Mouse (Mus musculus) neural tube, embryonic 12.5 days (tissue): ENCODE results near the gene Nup205. TPM values are rescaled to one million over a fixed set of nuclear protein-coding genes. Genes with fewer than 3 reads are reported as not detected.
A peak's percentile ranks its signal among the peaks of the same experiment; 100 is the strongest.
"Not testable (repeated sequence)": the region's sequence is repeated elsewhere in the genome, so short reads cannot be mapped to it uniquely, and the experiment has no call there.

Experiments
- ATAC-seq: fragments of 200-750 bp; cut with Nextera tagmentation; 2 replicates; pipeline ENCODE4 v1.8.0; 2017; ENCODE audit warnings: low read depth, mild to moderate bottlenecking, moderate TSS enrichment, moderate library complexity; ENCODE audit not compliant: low FRiP score
- H3K27ac ChIP-seq: fragments of 300-500 bp; sonication (generic); 2 replicates; pipeline ENCODE4 v1.5.1; 2016
- H3K27me3 ChIP-seq: fragments of 300-500 bp; sonication (generic); replicated peaks from 2 replicates; pipeline ENCODE4 v1.6.1; 2016; ENCODE audit warnings: mild to moderate bottlenecking
- H3K36me3 ChIP-seq: fragments of 300-500 bp; sonication (generic); 2 replicates; pipeline ENCODE4 v1.6.1; 2016; ENCODE audit warnings: mild to moderate bottlenecking
- H3K4me1 ChIP-seq: fragments of 300-500 bp; sonication (generic); 2 replicates; pipeline ENCODE4 v1.6.1; 2016
- H3K4me2 ChIP-seq: fragments of 300-500 bp; sonication (generic); replicated peaks from 2 replicates; pipeline ENCODE4 v1.6.1; 2016; ENCODE audit warnings: mild to moderate bottlenecking
- H3K4me3 ChIP-seq: fragments of 300-500 bp; sonication (generic); 2 replicates; pipeline ENCODE4 v1.5.1; 2016
- H3K9ac ChIP-seq: fragments of 300-500 bp; sonication (generic); 2 replicates; pipeline ENCODE4 v1.6.1; 2016; ENCODE audit warnings: mild to moderate bottlenecking
- H3K9me3 ChIP-seq: fragments of 300-500 bp; sonication (generic); 2 replicates; pipeline ENCODE4 v1.6.1; 2016; ENCODE audit warnings: mild to moderate bottlenecking
- WGBS: fragments of 180-500 bp; shearing (Covaris S2); methylation state at CpG from one replicate; pipeline ENCODE4 v1.1.7; 2016; 5-methylcytosine and 5-hydroxymethylcytosine counted together
- polyA plus RNA-seq: library from polyadenylated mRNA; unstranded; fragments of >200 nt; fragmentation: Nextera tagmentation; extraction: Ambion mirVana; gene quantifications from 2 replicates; pipeline ENCODE4 v1.2.1, GENCODE M21; 2016

The Nup205 gene
- polyA plus RNA-seq: 32.6 and 37.0 TPM in 2 replicates

GRCm38 (mm10) chr6:35176979-35177649 is at the start of gene Nup205:
Nup205 (plus strand) TSS chr6:35177421.
- H3K9ac ChIP-seq: peak within 1 kb of the TSS; percentile 83
- 4% methylated on average over 34 of the region's 34 CpGs for WGBS

DNA sequence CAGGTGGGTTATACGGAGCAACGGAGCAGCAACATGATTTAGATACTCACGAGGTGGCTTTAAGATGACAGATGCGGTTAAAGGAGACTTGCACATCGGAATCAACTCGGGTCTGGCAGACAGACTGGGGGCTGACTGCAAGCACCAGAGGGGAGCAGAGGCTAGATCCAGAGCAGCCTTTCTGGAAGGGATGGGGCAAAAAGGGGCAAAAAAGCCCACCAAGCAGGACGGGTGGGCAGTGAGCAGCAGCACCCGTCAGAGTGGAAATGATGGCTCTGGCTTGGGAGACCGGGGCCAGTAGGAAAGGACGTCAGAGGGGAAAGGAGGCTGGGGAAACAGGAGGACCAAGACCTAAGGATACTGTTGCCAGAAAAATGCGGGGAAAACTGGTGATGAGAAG is 44.4 kb upstream of the Nup205 start:
- Histone ChIP-seq H3K4me2 (peak overlapping the region; percentile 81), H3K4me1 (peaks cover 9% of the 10 kb centered on the region), H3K36me3 (no peaks in the 10 kb centered on the region), H3K9ac (peak overlapping the region; percentile 78), H3K27me3 (no peaks in the 10 kb centered on the region), H3K4me3 (peak overlapping the region; percentile 64), H3K27ac (peak overlapping the region; percentile 69; the same call in 1 of the 2 replicates), H3K9me3 (no peaks in the 10 kb centered on the region)
- WGBS: under 1% methylated on average over 11 of the region's 11 CpGs
- ATAC-seq: peak; percentile 19; the same call in 1 of the 2 replicates

More at GRCm38 (mm10) chr6:35176979-35177649, at the start of gene Nup205:
- peak within 1 kb of the TSS; percentile 82 for H3K4me2 ChIP-seq
- peak within 1 kb of the TSS; percentile 85 for H3K4me3 ChIP-seq
- peak within 1 kb of the TSS; percentile 89 for H3K27ac ChIP-seq
- no peaks in the 10 kb centered on the region for H3K27me3 ChIP-seq
- peaks cover 3% of the 10 kb centered on the region; the same call in 1 of the 2 replicates for H3K4me1 ChIP-seq
- ATAC-seq: peak; percentile 91
- no peaks in the 10 kb centered on the region for H3K36me3 ChIP-seq
- no peaks in the 10 kb centered on the region for H3K9me3 ChIP-seq

DNA sequence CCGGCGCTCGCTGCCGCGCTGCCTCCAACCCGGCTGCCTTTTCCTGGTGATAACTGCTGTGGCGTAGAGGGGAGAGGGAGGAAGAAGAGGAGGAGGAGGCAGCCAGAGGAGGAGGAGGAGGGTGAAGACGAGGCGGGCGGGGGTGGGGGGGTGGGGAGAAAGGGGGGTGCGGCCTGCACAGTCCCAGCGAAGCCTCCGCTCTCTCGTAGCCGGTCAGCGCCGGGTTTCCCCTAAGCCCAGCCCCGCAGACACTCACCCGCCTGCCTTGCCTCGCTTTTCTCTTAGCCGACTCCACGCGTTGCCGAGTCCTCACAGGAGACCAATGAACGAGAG is 44.0 kb upstream of the Nup205 start:
- under 1% methylated on average over 21 of the region's 25 CpGs for WGBS
- Histone ChIP-seq H3K27ac (peak overlapping the region; percentile 69; the same call in 1 of the 2 replicates), H3K9me3 (no peaks in the 10 kb centered on the region), H3K27me3 (no peaks in the 10 kb centered on the region), H3K4me1 (peaks cover 9% of the 10 kb centered on the region), H3K36me3 (no peaks in the 10 kb centered on the region), H3K4me2 (peak overlapping the region; percentile 81), H3K4me3 (peak overlapping the region; percentile 64), H3K9ac (peak overlapping the region; percentile 78)
- ATAC-seq: peak; percentile 93

DNA sequence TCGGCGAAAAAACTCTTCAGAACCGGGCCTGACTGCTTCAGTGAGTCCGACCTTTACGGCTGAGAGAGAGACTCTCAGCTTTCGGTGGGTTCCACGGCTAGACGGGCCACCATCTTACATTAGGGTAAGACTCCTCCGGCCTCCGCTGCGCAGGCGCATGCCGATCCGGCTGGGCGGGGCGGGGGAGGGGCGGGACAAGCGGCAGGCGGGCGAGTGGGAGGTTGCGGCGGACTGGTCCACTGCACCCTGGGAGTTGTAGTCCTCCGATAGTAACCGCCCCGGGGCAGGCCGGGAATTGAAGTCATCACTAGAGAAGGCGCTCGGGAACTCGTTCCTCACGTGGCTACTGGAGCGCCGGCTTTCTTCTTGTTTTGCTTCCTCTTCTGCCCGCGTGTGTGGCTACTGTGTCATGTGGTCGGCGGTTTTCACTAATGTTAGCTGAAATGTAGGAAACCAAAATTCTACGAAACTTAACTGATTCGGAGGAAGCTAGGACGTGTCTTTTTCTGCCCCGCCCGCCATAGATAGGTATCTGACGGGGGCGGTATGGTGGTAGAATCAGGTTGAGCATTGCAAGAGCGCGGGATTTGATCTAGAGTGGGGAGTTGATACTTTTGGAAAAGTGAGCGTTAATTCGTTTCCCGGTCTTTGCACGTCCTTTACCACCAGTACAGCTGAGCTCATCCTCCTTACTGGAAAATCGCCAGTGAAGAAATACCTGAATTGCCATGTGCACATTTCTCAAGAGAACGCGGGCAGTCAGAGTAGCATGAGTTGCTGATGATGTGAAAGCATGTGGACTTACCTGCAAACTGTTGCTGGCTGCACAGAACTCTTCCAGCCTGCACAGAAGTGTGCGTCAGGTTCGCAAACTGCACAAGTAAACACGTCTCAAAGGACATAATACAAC is 43.4 kb upstream of the Nup205 start, which contains the start of gene Cnot4:
Cnot4 (minus strand) TSS at position 146 of the 910 bp plus-strand sequence.
- under 1% methylated on average over 55 of the region's 55 CpGs for WGBS
- H3K9me3 ChIP-seq: no peaks in the 10 kb centered on the region

GRCm38 (mm10) chr6:35134844-35135243 is 42.4 kb upstream of the Nup205 start:
- H3K9me3 ChIP-seq: no peaks in the 10 kb centered on the region
- 60% methylated on average over 2 of the region's 2 CpGs for WGBS
- no peaks in the 10 kb centered on the region for H3K36me3 ChIP-seq
- no peak overlapping the region for H3K27ac ChIP-seq
- H3K4me3 ChIP-seq: no peak overlapping the region
- no peaks in the 10 kb centered on the region for H3K27me3 ChIP-seq
- H3K4me1 ChIP-seq: peaks cover 9% of the 10 kb centered on the region
- H3K4me2 ChIP-seq: peak overlapping the region; percentile 81
- H3K9ac ChIP-seq: no peak overlapping the region
- no peak for ATAC-seq

More for the DNA sequence above, 43.4 kb upstream of the Nup205 start, which contains the start of gene Cnot4:
- Histone ChIP-seq H3K36me3 (no peaks in the 10 kb centered on the region), H3K4me1 (peaks cover 9% of the 10 kb centered on the region), H3K27me3 (no peaks in the 10 kb centered on the region), H3K4me2 (peak within 1 kb of the TSS; percentile 81), H3K4me3 (peak within 1 kb of the TSS; percentile 64), H3K27ac (peak within 1 kb of the TSS; percentile 69; the same call in 1 of the 2 replicates), H3K9ac (peak within 1 kb of the TSS; percentile 78)
- ATAC-seq: peak; percentile 99

GRCm38 (mm10) chr6:35140351-35140750 is 36.9 kb upstream of the Nup205 start:
- no peak for ATAC-seq
- WGBS: 88% methylated on average over 1 of the region's 1 CpGs
- H3K4me1 ChIP-seq: no peaks in the 10 kb centered on the region

DNA sequence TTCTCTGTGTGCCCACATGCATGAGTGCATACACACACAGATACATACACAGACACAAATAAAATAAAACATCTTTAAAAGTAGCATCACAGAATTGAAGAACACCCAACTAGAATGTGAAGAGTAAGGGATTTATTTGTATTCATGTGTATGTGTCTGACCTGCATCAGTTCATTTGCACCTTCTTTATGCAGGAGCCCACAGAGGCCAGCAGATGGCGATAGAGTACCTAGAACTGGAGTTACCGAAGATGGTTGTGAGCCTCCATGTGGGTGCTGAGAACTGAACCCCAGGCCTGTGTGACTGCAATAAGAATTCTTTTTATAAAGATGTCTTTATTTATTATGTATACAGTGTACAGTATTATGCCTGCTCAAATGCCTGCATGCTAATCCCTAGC is 31.7 kb upstream of the Nup205 start:
- no peaks in the 10 kb centered on the region for H3K27me3 ChIP-seq
- no peak overlapping the region for H3K9ac ChIP-seq
- ATAC-seq: no peak
- no peak overlapping the region for H3K4me3 ChIP-seq
- H3K4me1 ChIP-seq: no peaks in the 10 kb centered on the region
- 86% methylated on average over 2 of the region's 2 CpGs for WGBS
- H3K36me3 ChIP-seq: no peaks in the 10 kb centered on the region
- no peak overlapping the region for H3K27ac ChIP-seq
- 0 out of 2 replicates have a peak, but pooled peaks cover 4% of the 10 kb centered on the region for H3K9me3 ChIP-seq
- H3K4me2 ChIP-seq: no peak overlapping the region

More at GRCm38 (mm10) chr6:35140351-35140750, 36.9 kb upstream of the Nup205 start:
- no peak overlapping the region for H3K4me2 ChIP-seq
- H3K36me3 ChIP-seq: no peaks in the 10 kb centered on the region
- 0 out of 2 replicates have a peak, but pooled peaks cover under 1% of the 10 kb centered on the region for H3K9me3 ChIP-seq
- H3K4me3 ChIP-seq: no peak overlapping the region
- H3K9ac ChIP-seq: no peak overlapping the region
- H3K27me3 ChIP-seq: no peaks in the 10 kb centered on the region
- H3K27ac ChIP-seq: no peak overlapping the region

DNA sequence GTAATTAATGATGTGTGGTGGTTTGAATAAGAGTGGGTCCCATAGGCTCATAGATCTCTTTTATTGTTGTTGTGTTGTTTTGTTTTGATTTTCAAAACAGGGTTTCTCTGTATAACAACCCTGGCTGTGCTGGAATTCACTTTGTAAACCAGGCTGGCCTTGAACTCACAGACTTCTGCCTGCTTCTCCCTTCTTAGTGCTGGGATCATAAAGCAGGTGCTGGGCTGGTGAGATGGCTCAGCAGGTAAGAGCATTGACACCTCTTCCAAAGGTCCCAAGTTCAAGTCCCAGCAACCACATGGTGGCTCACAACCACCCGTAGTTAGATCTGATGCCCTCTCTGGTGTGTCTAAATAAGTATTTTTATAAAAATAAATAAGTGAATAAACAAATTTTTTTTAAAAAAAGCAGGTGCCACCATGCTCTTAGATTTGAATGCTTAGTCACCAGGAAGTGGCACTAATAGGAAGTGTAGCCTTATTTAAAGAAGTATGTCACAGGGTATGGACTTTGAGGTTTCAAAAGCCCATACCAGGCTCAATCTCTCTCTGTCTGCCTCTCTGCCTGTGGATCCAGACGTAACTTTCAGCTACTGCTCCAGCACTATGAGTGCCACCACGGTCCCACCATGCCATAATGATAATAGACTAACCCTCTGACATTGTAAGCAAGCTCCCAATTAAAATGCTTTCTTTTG is 29.3 kb upstream of the Nup205 start:
- no peak for ATAC-seq
- no peak overlapping the region for H3K4me2 ChIP-seq
- no peaks in the 10 kb centered on the region for H3K27me3 ChIP-seq
- no peak overlapping the region for H3K4me3 ChIP-seq
- 80% methylated on average over 3 of the region's 3 CpGs for WGBS
- H3K36me3 ChIP-seq: no peaks in the 10 kb centered on the region
- 0 out of 2 replicates have a peak, but pooled peaks cover 4% of the 10 kb centered on the region for H3K9me3 ChIP-seq
- no peak overlapping the region for H3K9ac ChIP-seq
- H3K4me1 ChIP-seq: no peaks in the 10 kb centered on the region
- no peak overlapping the region for H3K27ac ChIP-seq

- Histone ChIP-seq H3K9ac (no peak overlapping the region), H3K4me3 (no peak overlapping the region), H3K36me3 (no peaks in the 10 kb centered on the region), H3K4me1 (no peaks in the 10 kb centered on the region), H3K9me3 (no peaks in the 10 kb centered on the region), H3K27me3 (no peaks in the 10 kb centered on the region), H3K4me2 (no peak overlapping the region), H3K27ac (no peak overlapping the region)
- ATAC-seq: no peak
Observed at GRCm38 (mm10) chr6:35154540-35154939, 22.7 kb upstream of the Nup205 start.

- Histone ChIP-seq H3K9ac (no peak overlapping the region), H3K4me3 (no peak overlapping the region), H3K27me3 (no peaks in the 10 kb centered on the region), H3K4me2 (no peak overlapping the region), H3K27ac (no peak overlapping the region), H3K36me3 (no peaks in the 10 kb centered on the region), H3K9me3 (no peaks in the 10 kb centered on the region), H3K4me1 (no peaks in the 10 kb centered on the region)
- no peak for ATAC-seq
- WGBS: 88% methylated on average over 4 of the region's 4 CpGs
Observed at GRCm38 (mm10) chr6:35169250-35169649, 8.0 kb upstream of the Nup205 start.

DNA sequence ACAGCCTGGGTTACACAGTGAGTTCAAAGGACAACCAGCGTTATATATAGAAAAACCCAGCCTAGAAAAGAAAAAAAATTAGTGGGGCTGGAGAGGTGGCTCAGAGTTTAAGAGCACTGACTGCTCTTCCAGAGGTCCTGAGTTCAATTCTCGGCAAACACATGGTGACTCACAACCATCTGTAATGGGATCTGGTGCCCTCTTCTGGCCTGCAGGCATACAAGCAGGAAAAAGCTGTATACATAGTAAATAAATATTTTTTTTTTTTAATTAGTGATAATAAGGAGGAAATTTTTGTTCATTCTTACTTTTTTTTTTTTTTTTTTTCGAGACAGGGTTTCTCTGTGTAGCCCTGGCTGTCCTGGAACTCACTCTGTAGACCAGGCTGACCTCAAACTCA is 5.2 kb upstream of the Nup205 start:
- H3K9me3 ChIP-seq, H3K9ac ChIP-seq, H3K36me3 ChIP-seq, H3K27ac ChIP-seq, H3K4me2 ChIP-seq, H3K4me3 ChIP-seq, ATAC-seq, H3K4me1 ChIP-seq, H3K27me3 ChIP-seq: not testable (repeated sequence)
- WGBS: 68% methylated on average over 3 of the region's 3 CpGs

- Histone ChIP-seq H3K36me3 (no peaks in the 10 kb centered on the region), H3K9me3 (no peaks in the 10 kb centered on the region), H3K4me3 (no peak overlapping the region), H3K4me2 (no peak overlapping the region), H3K9ac (no peak overlapping the region), H3K27me3 (no peaks in the 10 kb centered on the region), H3K4me1 (no peaks in the 10 kb centered on the region), H3K27ac (no peak overlapping the region)
- ATAC-seq: no peak
- 88% methylated on average over 4 of the region's 4 CpGs for WGBS
Observed at GRCm38 (mm10) chr6:35173181-35173580, 4.0 kb upstream of the Nup205 start.
